Mouse (Mus musculus): Measurements from ENCODE around the gene Kif14.

DNA sequence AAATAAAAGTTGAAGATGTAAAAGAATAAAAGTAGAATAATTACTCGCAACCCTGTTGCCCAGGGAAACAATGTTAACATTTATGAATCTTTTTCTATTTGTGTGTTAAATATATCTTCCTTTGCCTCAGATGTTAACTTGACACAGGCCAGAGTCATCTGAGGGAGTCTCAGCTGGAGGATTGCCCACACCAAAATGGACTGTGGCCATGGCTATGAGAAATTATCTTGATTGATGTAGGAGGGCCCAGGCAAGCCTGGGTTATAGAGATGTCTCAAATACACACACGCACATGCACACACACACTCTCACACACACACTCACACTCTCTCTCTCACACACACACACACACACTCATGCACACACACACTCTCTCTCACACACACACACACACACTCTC, 80.9 kb downstream of the Kif14 start:
- TF ChIP-seq CTCF (IDR thresholded peaks at IDR 0.05; ENCODE audit: low read depth): no peak
- no peak for TF ChIP-seq EP300 (IDR thresholded peaks at IDR 0.05; ENCODE audit: low read depth)

Data from heart, postnatal 0 days (tissue).